Mouse (Mus musculus): ENCODE results near the gene Cab39l. TPM values are rescaled to one million over a fixed set of nuclear protein-coding genes. Genes with fewer than 3 reads are reported as not detected.

Cab39l gene
- polyA plus RNA-seq, 1 experiment from 2014 or later, result 31.9 TPM

DNA sequence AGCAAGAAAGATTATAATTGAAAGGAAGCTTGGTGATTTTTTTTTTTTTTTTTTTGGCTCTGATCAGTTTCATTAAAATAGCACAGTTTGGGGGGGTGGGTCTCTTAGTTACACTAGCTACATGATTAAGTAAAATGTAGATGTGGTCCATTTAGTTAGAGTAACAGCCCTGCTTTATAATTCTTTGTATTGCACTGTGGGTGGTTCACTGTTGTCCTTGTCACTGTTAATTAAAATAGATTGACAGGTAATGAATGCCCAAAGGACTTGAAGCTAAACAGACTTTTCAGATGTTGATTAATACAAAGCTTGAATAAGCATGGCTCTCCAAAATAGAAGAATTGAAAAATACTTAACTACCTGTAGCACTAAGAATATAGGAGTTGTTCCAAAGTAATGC lies 93.1 kb downstream of the Cab39l start:
- ATAC-seq, result no peak
- Histone ChIP-seq H3K4me3 (ENCODE audit: low read length) (no peak overlapping the region), H3K4me2 (ENCODE audit: low read length) (no peak overlapping the region), H3K9me3 (ENCODE audit: control insufficient read depth, low read length) (no peaks in the 10 kb centered on the region), H3K4me1 (ENCODE audit: control insufficient read depth, insufficient read depth, low read depth, low read length) (no peaks in the 10 kb centered on the region), H3K27me3 (replicated peaks; ENCODE audit: control insufficient read depth, insufficient read depth, low read length) (no peaks in the 10 kb centered on the region; the same call in 1 of the 2 replicates), H3K36me3 (ENCODE audit: control insufficient read depth, insufficient read depth, low read length) (no peaks in the 10 kb centered on the region), H3K9ac (ENCODE audit: low read depth, low read length) (no peak overlapping the region), H3K27ac (ENCODE audit: low read depth, low read length) (no peak overlapping the region)

- Histone ChIP-seq H3K27ac (ENCODE audit: low read depth, low read length) (no peak overlapping the region), H3K9me3 (ENCODE audit: control insufficient read depth, low read length) (no peaks in the 10 kb centered on the region), H3K4me2 (ENCODE audit: low read length) (no peak overlapping the region), H3K9ac (ENCODE audit: low read depth, low read length) (no peak overlapping the region), H3K4me3 (ENCODE audit: low read length) (no peak overlapping the region), H3K27me3 (replicated peaks; ENCODE audit: control insufficient read depth, insufficient read depth, low read length) (no peaks in the 10 kb centered on the region; the same call in 1 of the 2 replicates), H3K36me3 (ENCODE audit: control insufficient read depth, insufficient read depth, low read length) (no peaks in the 10 kb centered on the region), H3K4me1 (ENCODE audit: control insufficient read depth, insufficient read depth, low read depth, low read length) (no peaks in the 10 kb centered on the region)
- 90% methylated on average over 4 of the region's 4 CpGs for WGBS
- ATAC-seq, result no peak
Measured at GRCm38 (mm10) chr14:59537829-59538432, 97.2 kb downstream of the Cab39l start.

DNA sequence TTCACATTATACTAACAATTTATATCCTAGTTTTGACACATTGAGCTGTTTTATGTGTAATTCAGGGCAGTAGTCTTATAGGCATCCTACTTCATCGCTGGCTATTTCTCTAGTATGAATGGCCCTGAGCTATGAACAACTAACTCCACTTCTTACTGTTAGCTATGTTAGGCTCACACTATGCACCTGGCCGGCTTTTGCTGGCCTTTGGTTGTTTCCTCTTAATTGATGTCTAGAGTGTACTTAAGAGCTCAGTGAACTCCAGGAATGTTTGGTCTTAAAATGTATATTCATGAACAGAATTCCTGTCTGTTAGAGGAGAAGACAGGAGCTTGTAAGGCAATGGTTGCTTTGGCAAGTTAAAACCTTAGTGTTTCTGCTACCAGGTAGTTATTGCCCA lies 99.5 kb downstream of the Cab39l start:
- no peak for ATAC-seq
- 82% methylated on average over 2 of the region's 2 CpGs for WGBS
- no peak overlapping the region for H3K27ac ChIP-seq (ENCODE audit: low read depth, low read length)

DNA sequence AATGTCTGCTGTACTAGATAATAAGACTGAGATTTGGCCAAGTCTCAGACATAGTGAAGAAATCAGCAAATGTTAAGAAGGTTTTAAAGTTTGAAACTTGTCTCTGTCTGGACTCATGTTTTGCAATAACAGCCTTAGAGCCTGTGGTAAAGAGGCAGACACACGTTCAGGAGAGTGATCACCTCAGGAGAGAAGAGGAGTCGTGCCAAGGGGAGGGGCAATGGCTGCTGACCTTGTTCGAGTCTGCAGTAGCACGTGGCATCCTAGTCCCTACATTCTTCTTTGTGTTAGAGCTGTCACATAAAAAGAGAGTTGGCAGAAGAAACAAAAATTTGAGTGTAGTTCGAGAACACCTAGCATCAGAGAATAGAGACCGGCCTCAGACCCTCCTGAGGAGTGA lies 100.0 kb downstream of the Cab39l start:
- no peak overlapping the region for H3K4me3 ChIP-seq (ENCODE audit: low read length)
- no peak overlapping the region for H3K4me2 ChIP-seq (ENCODE audit: low read length)
- H3K27ac ChIP-seq (ENCODE audit: low read depth, low read length), result no peak overlapping the region
- H3K36me3 ChIP-seq (ENCODE audit: control insufficient read depth, insufficient read depth, low read length), result no peaks in the 10 kb centered on the region
- no peak for ATAC-seq
- H3K9ac ChIP-seq (ENCODE audit: low read depth, low read length), result no peak overlapping the region
- 82% methylated on average over 6 of the region's 6 CpGs for WGBS
- H3K27me3 ChIP-seq (replicated peaks; ENCODE audit: control insufficient read depth, insufficient read depth, low read length), result no peaks in the 10 kb centered on the region; the same call in 1 of the 2 replicates
- no peaks in the 10 kb centered on the region for H3K4me1 ChIP-seq (ENCODE audit: control insufficient read depth, insufficient read depth, low read depth, low read length)
- no peaks in the 10 kb centered on the region for H3K9me3 ChIP-seq (ENCODE audit: control insufficient read depth, low read length)

More for the DNA sequence above, 99.5 kb downstream of the Cab39l start:
- Histone ChIP-seq H3K27me3 (replicated peaks; ENCODE audit: control insufficient read depth, insufficient read depth, low read length) (no peaks in the 10 kb centered on the region; the same call in 1 of the 2 replicates), H3K9ac (ENCODE audit: low read depth, low read length) (no peak overlapping the region), H3K9me3 (ENCODE audit: control insufficient read depth, low read length) (no peaks in the 10 kb centered on the region), H3K36me3 (ENCODE audit: control insufficient read depth, insufficient read depth, low read length) (no peaks in the 10 kb centered on the region), H3K4me1 (ENCODE audit: control insufficient read depth, insufficient read depth, low read depth, low read length) (no peaks in the 10 kb centered on the region), H3K4me2 (ENCODE audit: low read length) (no peak overlapping the region), H3K4me3 (ENCODE audit: low read length) (no peak overlapping the region)

DNA sequence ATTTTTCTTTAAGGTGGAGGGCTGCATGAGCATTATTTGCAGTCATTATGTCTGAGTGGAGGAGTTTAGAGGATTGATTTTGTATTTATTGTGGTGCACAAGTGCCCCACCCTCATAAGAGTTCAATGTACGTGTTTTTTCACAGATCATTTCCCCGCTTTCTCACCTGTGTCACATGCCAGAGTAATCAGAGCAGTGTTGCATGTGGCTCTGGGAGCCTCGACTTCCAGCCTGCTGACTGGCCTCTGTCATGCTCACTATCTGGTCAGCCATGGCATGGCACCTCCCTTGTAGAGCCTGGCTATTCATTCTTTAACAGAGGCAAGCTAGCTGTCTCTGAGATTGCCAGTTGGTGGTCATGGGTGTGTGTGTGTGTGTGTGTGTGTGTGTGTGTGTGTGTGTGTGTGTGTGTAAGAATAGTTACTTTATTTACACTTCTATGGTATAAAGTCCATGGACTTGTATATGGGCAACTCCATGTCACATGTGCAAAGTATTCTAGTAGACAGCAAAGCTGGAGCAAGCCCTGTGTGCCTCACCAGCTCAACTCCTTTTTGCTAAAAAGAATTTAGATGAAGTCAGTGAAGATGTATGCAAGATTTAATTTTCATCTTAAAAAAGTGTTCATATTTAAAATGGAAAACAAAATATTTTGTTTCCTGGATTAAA lies 102.5 kb downstream of the Cab39l start:
- ATAC-seq, result no peak
- Histone ChIP-seq H3K9me3 (ENCODE audit: control insufficient read depth, low read length) (no peaks in the 10 kb centered on the region), H3K4me1 (ENCODE audit: control insufficient read depth, insufficient read depth, low read depth, low read length) (no peaks in the 10 kb centered on the region), H3K27me3 (replicated peaks; ENCODE audit: control insufficient read depth, insufficient read depth, low read length) (no peaks in the 10 kb centered on the region), H3K4me3 (ENCODE audit: low read length) (no peak overlapping the region), H3K36me3 (ENCODE audit: control insufficient read depth, insufficient read depth, low read length) (no peaks in the 10 kb centered on the region), H3K9ac (ENCODE audit: low read depth, low read length) (no peak overlapping the region), H3K4me2 (ENCODE audit: low read length) (no peak overlapping the region), H3K27ac (ENCODE audit: low read depth, low read length) (no peak overlapping the region)
- 79% methylated on average over 3 of the region's 3 CpGs for WGBS

- 63% methylated on average over 5 of the region's 5 CpGs for WGBS
Measured at GRCm38 (mm10) chr14:59543956-59544355, 103.2 kb downstream of the Cab39l start.

DNA sequence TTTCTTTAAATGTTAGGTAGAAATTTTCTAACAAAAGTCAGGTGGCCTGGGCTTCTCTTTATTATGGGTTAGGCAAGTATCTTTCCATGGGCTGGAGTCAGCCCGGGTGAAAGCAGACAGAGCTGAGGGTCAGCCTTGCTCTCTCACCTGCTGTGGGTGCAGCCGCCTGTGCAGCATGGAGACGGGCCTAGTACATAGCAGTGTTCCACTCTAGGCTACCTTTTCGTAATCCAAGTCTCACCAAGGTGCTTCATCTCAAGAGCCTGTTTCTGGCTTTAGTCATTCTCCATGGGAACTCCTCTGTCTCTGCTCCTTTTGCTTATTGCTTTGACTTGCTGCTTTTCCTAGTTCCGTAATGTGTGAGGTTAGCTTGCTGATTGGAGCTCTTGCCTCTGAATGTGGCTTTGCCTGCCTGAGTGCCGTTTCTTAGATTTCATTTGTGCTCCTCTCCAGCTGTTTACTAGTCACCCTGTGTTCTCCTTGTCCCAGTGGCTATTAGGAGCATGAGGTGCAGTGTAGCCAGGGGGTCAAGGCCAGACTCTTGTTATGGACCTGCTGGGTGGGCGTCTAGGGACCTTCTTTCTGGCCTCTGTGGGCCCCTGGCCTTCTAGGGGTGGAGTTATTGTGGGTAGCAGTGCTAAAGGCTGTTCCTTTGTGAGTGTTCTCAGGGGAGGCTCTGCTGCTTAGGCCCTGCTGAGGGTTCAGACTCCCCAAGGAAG lies 105.5 kb downstream of the Cab39l start:
- ATAC-seq, result no peak
- no peaks in the 10 kb centered on the region for H3K36me3 ChIP-seq (ENCODE audit: control insufficient read depth, insufficient read depth, low read length)
- 78% methylated on average over 7 of the region's 7 CpGs for WGBS
- no peak overlapping the region for H3K27ac ChIP-seq (ENCODE audit: low read depth, low read length)
- no peak overlapping the region for H3K4me2 ChIP-seq (ENCODE audit: low read length)
- no peaks in the 10 kb centered on the region for H3K27me3 ChIP-seq (replicated peaks; ENCODE audit: control insufficient read depth, insufficient read depth, low read length)
- no peaks in the 10 kb centered on the region for H3K4me1 ChIP-seq (ENCODE audit: control insufficient read depth, insufficient read depth, low read depth, low read length)
- no peak overlapping the region for H3K9ac ChIP-seq (ENCODE audit: low read depth, low read length)
- H3K4me3 ChIP-seq (ENCODE audit: low read length), result no peak overlapping the region
- no peaks in the 10 kb centered on the region for H3K9me3 ChIP-seq (ENCODE audit: control insufficient read depth, low read length)

More at GRCm38 (mm10) chr14:59543956-59544355, 103.2 kb downstream of the Cab39l start:
- Histone ChIP-seq H3K4me1 (ENCODE audit: control insufficient read depth, insufficient read depth, low read depth, low read length) (no peaks in the 10 kb centered on the region), H3K4me2 (ENCODE audit: low read length) (no peak overlapping the region), H3K4me3 (ENCODE audit: low read length) (no peak overlapping the region), H3K27me3 (replicated peaks; ENCODE audit: control insufficient read depth, insufficient read depth, low read length) (no peaks in the 10 kb centered on the region), H3K36me3 (ENCODE audit: control insufficient read depth, insufficient read depth, low read length) (no peaks in the 10 kb centered on the region), H3K9ac (ENCODE audit: low read depth, low read length) (no peak overlapping the region), H3K9me3 (ENCODE audit: control insufficient read depth, low read length) (no peaks in the 10 kb centered on the region), H3K27ac (ENCODE audit: low read depth, low read length) (no peak overlapping the region)
- ATAC-seq, result no peak

- Histone ChIP-seq H3K4me1 (ENCODE audit: control insufficient read depth, insufficient read depth, low read depth, low read length) (no peaks in the 10 kb centered on the region), H3K4me2 (ENCODE audit: low read length) (no peak overlapping the region), H3K27me3 (replicated peaks; ENCODE audit: control insufficient read depth, insufficient read depth, low read length) (no peaks in the 10 kb centered on the region), H3K36me3 (ENCODE audit: control insufficient read depth, insufficient read depth, low read length) (no peaks in the 10 kb centered on the region), H3K9me3 (ENCODE audit: control insufficient read depth, low read length) (no peaks in the 10 kb centered on the region), H3K9ac (ENCODE audit: low read depth, low read length) (no peak overlapping the region), H3K4me3 (ENCODE audit: low read length) (no peak overlapping the region), H3K27ac (ENCODE audit: low read depth, low read length) (no peak overlapping the region)
- no peak for ATAC-seq
- WGBS, result 47% methylated on average over 5 of the region's 5 CpGs
Measured at GRCm38 (mm10) chr14:59547530-59547929, 106.8 kb downstream of the Cab39l start.

- no peaks in the 10 kb centered on the region for H3K9me3 ChIP-seq (ENCODE audit: control insufficient read depth, low read length)
- 54% methylated on average over 2 of the region's 2 CpGs for WGBS
- H3K27ac ChIP-seq (ENCODE audit: low read depth, low read length), result no peak overlapping the region
- H3K36me3 ChIP-seq (ENCODE audit: control insufficient read depth, insufficient read depth, low read length), result no peaks in the 10 kb centered on the region
- H3K9ac ChIP-seq (ENCODE audit: low read depth, low read length), result no peak overlapping the region
- H3K4me1 ChIP-seq (ENCODE audit: control insufficient read depth, insufficient read depth, low read depth, low read length), result no peaks in the 10 kb centered on the region
- ATAC-seq, result 0 out of 2 replicates have a peak, but pooled peaks have one; percentile 45
- H3K27me3 ChIP-seq (replicated peaks; ENCODE audit: control insufficient read depth, insufficient read depth, low read length), result no peaks in the 10 kb centered on the region
- no peak overlapping the region for H3K4me2 ChIP-seq (ENCODE audit: low read length)
- no peak overlapping the region for H3K4me3 ChIP-seq (ENCODE audit: low read length)
Measured at GRCm38 (mm10) chr14:59548532-59548931, 107.8 kb downstream of the Cab39l start.
